Mouse (Mus musculus) stomach, postnatal 0 days (tissue): ENCODE measurements around the gene Uchl4.

Experiments used
- CTCF ChIP-seq: IDR thresholded peaks from 2 replicates; pipeline ENCODE4 v1.5.1; 2016; ENCODE audit warnings: antibody characterized with exemption, low read depth, mild to moderate bottlenecking, moderate library complexity
- EP300 ChIP-seq: optimal IDR thresholded peaks from 2 replicates; pipeline ENCODE3; 2016; ENCODE audit warnings: antibody characterized with exemption

DNA sequence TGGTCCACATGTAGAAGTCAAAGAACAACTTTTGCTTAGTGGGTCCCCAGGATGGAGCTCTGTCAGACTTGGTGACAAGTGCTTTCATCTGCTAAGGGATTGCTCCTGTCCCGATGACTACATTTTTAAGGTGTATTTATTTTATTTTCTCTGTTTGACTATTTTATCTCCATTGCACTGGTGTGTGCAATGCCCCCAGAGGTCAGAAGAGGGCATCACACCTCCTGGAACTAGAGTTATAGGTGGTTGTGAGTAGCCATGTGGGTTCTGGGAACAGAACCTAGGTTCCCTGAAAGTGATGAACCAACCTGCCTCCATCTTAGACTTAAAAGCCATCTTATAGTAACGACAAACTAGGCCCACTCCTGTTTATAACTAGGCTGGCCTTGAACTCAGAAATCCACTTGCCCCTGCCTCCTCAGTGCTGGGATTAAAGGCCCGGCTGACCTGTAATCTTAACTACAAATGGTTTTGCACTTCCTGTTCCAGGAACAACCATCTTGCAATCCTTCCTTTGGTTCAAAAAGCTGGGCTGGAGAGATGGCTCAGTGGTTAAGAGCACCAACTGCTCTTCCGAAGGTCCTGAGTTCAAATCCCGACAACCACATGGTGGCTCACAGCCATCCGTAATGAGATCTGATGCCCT is 43.8 kb downstream of the Uchl4 start:
- TF ChIP-seq CTCF (peak; percentile 23), EP300 (no peak)
